In the genomic region with DNA sequence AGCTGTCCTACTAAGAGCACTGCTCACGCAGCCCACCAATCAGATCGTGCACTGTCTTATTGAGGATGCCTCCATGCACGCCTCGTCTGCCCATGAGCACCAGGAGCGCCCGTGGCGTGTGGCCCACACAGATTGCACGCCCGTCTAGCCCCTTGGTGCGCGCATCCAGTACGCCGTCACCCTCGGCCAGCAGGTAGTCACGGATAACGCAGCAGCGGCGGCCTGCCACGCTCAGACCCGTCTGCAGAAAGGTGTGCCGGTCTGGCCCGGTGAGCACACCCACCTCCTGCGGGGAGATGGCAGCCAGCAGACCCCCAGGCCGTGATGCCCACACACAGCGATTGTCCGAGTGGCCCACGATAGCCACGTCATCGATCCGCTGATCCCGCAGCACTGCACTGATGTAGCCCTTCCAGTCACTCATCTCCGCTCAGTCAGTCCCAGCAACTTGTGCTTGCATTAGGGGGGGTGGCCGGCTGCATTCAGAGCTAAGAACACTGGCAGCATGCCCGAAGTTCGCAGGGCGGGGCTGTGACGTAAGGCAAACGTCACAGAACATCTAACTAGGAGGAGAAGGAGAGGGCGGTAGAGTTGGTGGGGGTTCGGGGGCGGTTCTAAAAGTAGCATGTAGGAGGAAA, we compare ENCODE assay signal across 8 mouse cellular contexts. TPM values are rescaled to one million over a fixed set of nuclear protein-coding genes. Genes with fewer than 3 reads are reported as not detected.
A peak's percentile ranks its signal among the peaks of the same experiment; 100 is the strongest.
DNase-seq lines count a peak whose midpoint lies in the region; ATAC-seq lines count a peak whose summit lies in the region.

A gene (minus strand): TSS at position 490 of the 638 bp plus-strand sequence.

- H3K36me3 ChIP-seq in heart, embryonic 15.5 days = no peaks in the 10 kb centered on the region
- no peaks in the 10 kb centered on the region for H3K36me3 ChIP-seq in liver, embryonic 13.5 days

- no peaks in the 10 kb centered on the region for H3K9me3 ChIP-seq in heart, embryonic 15.5 days (replicated peaks)
- H3K9me3 ChIP-seq in liver, embryonic 13.5 days (replicated peaks) = no peaks in the 10 kb centered on the region

- ATAC-seq in heart, embryonic 15.5 days (replicated peaks; ENCODE audit: insufficient number of reproducible peaks, insufficient read depth, low FRiP score, low read depth) = 0 out of 2 replicates have a peak, but pooled peaks have one; percentile 36
- no peak for ATAC-seq in liver, embryonic 13.5 days (ENCODE audit: low read depth)

- WGBS in heart, embryonic 15.5 days = 9% methylated on average over 41 of the region's 41 CpGs
- 14% methylated on average over 41 of the region's 41 CpGs for WGBS in liver, embryonic 13.5 days (ENCODE audit: insufficient replicate concordance)

- peak within 1 kb of the TSS; percentile 37 for H3K4me3 ChIP-seq in heart, embryonic 15.5 days
- peak within 1 kb of the TSS; percentile 17; the same call in 1 of the 2 replicates for H3K4me3 ChIP-seq in liver, embryonic 13.5 days (replicated peaks)

- H3K4me1 ChIP-seq in heart, embryonic 15.5 days (replicated peaks) = peaks cover 10% of the 10 kb centered on the region
- H3K4me1 ChIP-seq in liver, embryonic 13.5 days (replicated peaks) = peaks cover 21% of the 10 kb centered on the region

- peak within 1 kb of the TSS; percentile 58 for H3K4me2 ChIP-seq in heart, embryonic 15.5 days
- peak within 1 kb of the TSS; percentile 50 for H3K4me2 ChIP-seq in liver, embryonic 13.5 days

- peak; percentile 52 for DNase-seq in adrenal gland, postnatal 10 days
- no peak for DNase-seq in adrenal gland, adult 2 months
- DNase-seq in embryo, embryonic 11 days = peak; percentile 75
- peak; percentile 91 to 93 for DNase-seq in kidney, postnatal 25 days
- DNase-seq in liver, embryonic 13.5 days = no peak
- peak; percentile 37 for DNase-seq in retina, embryonic 14.5 days (ENCODE audit: low spot score)
- no peak for DNase-seq in MN1 (ENCODE audit: low spot score)

- peak within 1 kb of the TSS; percentile 31; the same call in 1 of the 2 replicates for H3K9ac ChIP-seq in heart, embryonic 15.5 days
- peak within 1 kb of the TSS; percentile 36; the same call in 1 of the 2 replicates for H3K9ac ChIP-seq in liver, embryonic 13.5 days

- peaks cover 74% of the 10 kb centered on the region for H3K27me3 ChIP-seq in heart, embryonic 15.5 days
- peaks cover 83% of the 10 kb centered on the region for H3K27me3 ChIP-seq in liver, embryonic 13.5 days

- no peak within 1 kb of the TSS for H3K27ac ChIP-seq in heart, embryonic 15.5 days
- no peak within 1 kb of the TSS for H3K27ac ChIP-seq in liver, embryonic 13.5 days

RNA-seq across cellular contexts. Expression of the gene that starts here (rescaled TPM):
- total RNA-seq in adrenal gland, postnatal 10 days (2021) = not detected
- total RNA-seq in adrenal gland, adult 2 months (2021) = not detected
- polyA plus RNA-seq in adrenal gland, adult 2 months (2012; rRNA removed) = not detected in 2 replicates
- not detected in 2 replicates for polyA plus RNA-seq in heart, embryonic 15.5 days (2015; fragmentation: Nextera tagmentation; extraction: Ambion mirVana)
- not detected in 2 replicates for polyA plus RNA-seq in liver, embryonic 13.5 days (2015; fragmentation: Nextera tagmentation; extraction: Ambion mirVana)

Comparison
In these comparisons a context has a peak if more than half of its experiments do, and no peak if none do; other contexts are left out.
1. Peak in DNase-seq in adrenal gland, postnatal 10 days; RNA of the gene not detected or under 1 TPM.
2. Peak in ATAC-seq, H3K4me3 ChIP-seq, H3K9ac ChIP-seq and H3K4me2 ChIP-seq in heart, embryonic 15.5 days; RNA of the gene not detected or under 1 TPM.
3. DNase-seq: peak in embryo, embryonic 11 days (single experiment), kidney, postnatal 25 days (2 of 2) and retina, embryonic 14.5 days (single experiment); none in adrenal gland, adult 2 months (single experiment), liver, embryonic 13.5 days (single experiment) and MN1 (single experiment).